Comparison of ENCODE assay signal across 29 mouse cellular contexts in genomic region chr5:128235611-128236010, GRCm38 (mm10).
"Had no signal": no experiment of that assay in that cellular context is flagged by ENCODE, and none has a peak within 500 bp of the region (broad histone marks: within the 10 kb centered on the region; RNA-seq: fewer than 3 reads in every experiment).

No protein-coding gene starts in this region.

- H3K27ac ChIP-seq: limb, embryonic 12.5 days; limb, embryonic 13.5 days; limb, embryonic 15.5 days; liver, embryonic 12.5 days; liver, embryonic 13.5 days; liver, embryonic 14.5 days; liver, embryonic 15.5 days; lung, embryonic 15.5 days; macrophage; midbrain, embryonic 10.5 days; midbrain, embryonic 12.5 days; midbrain, embryonic 13.5 days; midbrain, embryonic 15.5 days; neural tube, embryonic 12.5 days had no signal

- DNase-seq: left cerebral cortex, postnatal 4 days; liver; liver, embryonic 13.5 days; liver, postnatal 0 days; lung, adult 18-20 months; lung, adult 2 months; lung, embryonic 14.5 days; lung, postnatal 10 days; lung, postnatal 14 days; lung, postnatal 36 days; lung, postnatal 4 days; midbrain, embryonic 14.5 days had no signal

- H3K36me3 ChIP-seq: limb, embryonic 12.5 days; limb, embryonic 13.5 days; limb, embryonic 15.5 days; liver, embryonic 12.5 days; liver, embryonic 13.5 days; liver, embryonic 15.5 days; lung, embryonic 15.5 days; midbrain, embryonic 10.5 days; midbrain, embryonic 12.5 days; midbrain, embryonic 13.5 days; midbrain, embryonic 15.5 days; neural tube, embryonic 12.5 days had no signal

- H3K27me3 ChIP-seq: limb, embryonic 12.5 days; limb, embryonic 13.5 days; limb, embryonic 15.5 days; liver, embryonic 12.5 days; liver, embryonic 13.5 days; liver, embryonic 15.5 days; lung, embryonic 15.5 days; megakaryocyte, embryonic 14.5 days; midbrain, embryonic 12.5 days; midbrain, embryonic 13.5 days; midbrain, embryonic 15.5 days; neural tube, embryonic 12.5 days had no signal

- ATAC-seq: liver, embryonic 12.5 days; liver, postnatal 0 days; lung, postnatal 0 days; midbrain, embryonic 13.5 days; midbrain, embryonic 15.5 days; midbrain, embryonic 16.5 days had no signal

- H3K4me3 ChIP-seq: limb, embryonic 12.5 days; limb, embryonic 13.5 days; limb, embryonic 15.5 days; liver, embryonic 12.5 days; liver, embryonic 13.5 days; liver, embryonic 15.5 days; lung, embryonic 15.5 days; megakaryocyte, embryonic 14.5 days; midbrain, embryonic 10.5 days; midbrain, embryonic 12.5 days; midbrain, embryonic 13.5 days; midbrain, embryonic 15.5 days; myocyte; neural tube, embryonic 12.5 days had no signal

- H3K4me1 ChIP-seq: liver, embryonic 12.5 days; liver, embryonic 13.5 days; liver, embryonic 15.5 days; lung, embryonic 15.5 days; megakaryocyte, embryonic 14.5 days; midbrain, embryonic 12.5 days; midbrain, embryonic 15.5 days had no signal

- H3K9me3 ChIP-seq: limb, embryonic 12.5 days; limb, embryonic 13.5 days; limb, embryonic 15.5 days; liver, embryonic 15.5 days; lung, embryonic 15.5 days; midbrain, embryonic 10.5 days; midbrain, embryonic 12.5 days; midbrain, embryonic 15.5 days; neural tube, embryonic 12.5 days had no signal
